Mouse (Mus musculus) frontal cortex, postnatal 25 days (tissue): ENCODE results near the gene Creb3l1.

Experiments used
- DNase-seq, 2 experiments: peaks; one replicate each; pipeline ENCODE4 v3.0.0; 2022; ENCODE audit warnings: low spot score in 2 of 2

Creb3l1 gene

GRCm38 (mm10) chr2:92024274-92024672 is at the start of gene Creb3l1:
TSS of gene Creb3l1 (minus strand) at chr2:92024502.
- no peak for DNase-seq

- DNase-seq: no peak
Observed at GRCm38 (mm10) chr2:92071143-92071542, 46.8 kb upstream of the Creb3l1 start.

GRCm38 (mm10) chr2:92069630-92070029 is 45.3 kb upstream of the Creb3l1 start:
- DNase-seq: no peak

- no peak for DNase-seq
Observed at GRCm38 (mm10) chr2:92067600-92067999, 43.3 kb upstream of the Creb3l1 start.

- no peak for DNase-seq
Observed at GRCm38 (mm10) chr2:92066899-92067298, 42.6 kb upstream of the Creb3l1 start.

GRCm38 (mm10) chr2:92065938-92066337 is 41.6 kb upstream of the Creb3l1 start:
- DNase-seq: no peak

GRCm38 (mm10) chr2:92065269-92065888 is 41.1 kb upstream of the Creb3l1 start:
- DNase-seq: no peak

GRCm38 (mm10) chr2:92063106-92063505 is 38.8 kb upstream of the Creb3l1 start:
- no peak for DNase-seq

- DNase-seq: no peak
Observed at GRCm38 (mm10) chr2:92061337-92061736, 37.0 kb upstream of the Creb3l1 start.

- DNase-seq: no peak
Observed at GRCm38 (mm10) chr2:92060291-92060690, 36.0 kb upstream of the Creb3l1 start.

GRCm38 (mm10) chr2:92059481-92060220 is 35.3 kb upstream of the Creb3l1 start:
- DNase-seq: peak; percentile 55 to 65

- no peak for DNase-seq
Observed at GRCm38 (mm10) chr2:92058936-92059335, 34.6 kb upstream of the Creb3l1 start.

GRCm38 (mm10) chr2:92058469-92058868 is 34.2 kb upstream of the Creb3l1 start:
- peak; percentile 95 for DNase-seq

GRCm38 (mm10) chr2:92056760-92057159 is 32.5 kb upstream of the Creb3l1 start:
- DNase-seq: no peak

- peak; percentile 40 to 48 for DNase-seq
Observed at GRCm38 (mm10) chr2:92055831-92056236, 31.5 kb upstream of the Creb3l1 start.

GRCm38 (mm10) chr2:92055101-92055813 is 31.0 kb upstream of the Creb3l1 start:
- DNase-seq: peak; percentile 74 to 79

- no peak for DNase-seq
Observed at GRCm38 (mm10) chr2:92052754-92053153, 28.5 kb upstream of the Creb3l1 start.

GRCm38 (mm10) chr2:92052188-92052587 is 27.9 kb upstream of the Creb3l1 start:
- peak; percentile 20 to 33 for DNase-seq

GRCm38 (mm10) chr2:92048034-92048690 is 23.9 kb upstream of the Creb3l1 start:
- no peak for DNase-seq

- DNase-seq: no peak
Observed at GRCm38 (mm10) chr2:92047601-92048000, 23.3 kb upstream of the Creb3l1 start.

- no peak for DNase-seq
Observed at GRCm38 (mm10) chr2:92043285-92043684, 19.0 kb upstream of the Creb3l1 start.

GRCm38 (mm10) chr2:92041538-92041937 is 17.2 kb upstream of the Creb3l1 start:
- no peak for DNase-seq
